Mouse (Mus musculus) B cell, adult (primary cell): ENCODE results near the gene Btnl9. TPM values are rescaled to one million over a fixed set of nuclear protein-coding genes. Genes with fewer than 3 reads are reported as not detected.

Source experiments
- total RNA-seq: library from RNA; stranded (reverse); gene quantifications from 4 replicates; pipeline ENCODE4 v1.2.4, GENCODE M21; 2023; ENCODE audit not compliant: inconsistent age

The Btnl9 gene
- not detected in 4 replicates for total RNA-seq

GRCm38 (mm10) chr11:49186955-49187488 lies at the start of gene Btnl9:
Gene Btnl9 (minus strand): TSS chr11:49187159.

DNA sequence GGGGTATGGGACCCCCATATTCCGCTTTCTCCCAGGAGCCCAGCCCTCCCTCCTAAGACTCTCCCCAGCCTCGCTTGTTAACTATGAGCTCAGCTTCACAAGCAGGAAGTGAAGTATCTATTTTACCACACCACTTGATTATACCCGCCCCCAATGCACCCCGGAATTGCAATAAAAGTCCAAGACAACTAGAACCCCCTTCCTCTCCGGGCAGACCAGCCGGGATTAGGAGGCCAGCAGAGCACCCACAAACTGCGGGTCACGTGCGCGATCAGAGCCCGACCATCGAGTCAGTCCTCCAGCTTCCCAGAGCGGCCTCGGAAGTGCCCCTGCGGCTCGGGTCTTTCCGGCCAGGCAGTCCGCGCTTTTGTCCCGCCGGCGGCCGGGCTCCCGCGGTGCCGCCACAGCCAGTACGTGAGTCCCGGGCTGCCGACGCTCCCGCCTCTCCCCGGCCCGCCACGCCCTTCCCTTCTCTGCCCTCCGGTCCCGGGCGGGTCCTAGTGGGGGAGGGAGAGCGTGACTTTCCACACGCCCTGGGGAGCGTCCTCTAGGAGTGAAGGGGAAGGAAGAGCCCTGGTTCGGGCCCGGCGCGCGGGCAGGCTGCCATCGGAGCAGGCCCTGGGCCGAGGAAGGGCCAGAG lies 16.3 kb upstream of the Btnl9 start, which contains the start of gene Zfp62:
Gene Zfp62, plus strand, starts transcription at position 164 of the 640 bp plus-strand sequence.

DNA sequence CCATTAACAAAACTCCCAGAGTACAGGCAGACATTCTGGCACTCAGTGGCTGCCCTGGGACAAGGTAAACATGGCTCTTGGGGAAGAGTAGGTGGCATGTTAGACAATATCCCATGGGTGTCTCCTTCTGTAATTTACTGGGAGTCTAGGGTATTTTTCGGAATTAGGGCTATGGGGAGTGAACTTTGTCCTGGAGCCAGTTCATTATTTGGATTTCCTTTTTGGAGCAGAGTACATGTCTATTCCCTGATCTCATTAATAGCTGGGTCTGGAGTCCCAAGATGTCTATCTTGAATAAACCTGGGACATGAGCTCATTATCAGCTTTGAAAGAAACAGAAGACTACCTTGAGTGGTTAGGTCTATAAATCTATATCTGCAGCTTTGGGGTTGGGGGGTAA lies 32.9 kb downstream of the Btnl9 start, which contains the start of gene Olfr1394:
Gene Olfr1394, plus strand, starts transcription at position 301 of the 400 bp plus-strand sequence.

GRCm38 (mm10) chr11:49141974-49142373 lies 45.0 kb downstream of the Btnl9 start, which contains the start of gene Olfr1395:
Gene Olfr1395 (plus strand): TSS chr11:49142274.

Other genes starting within 250 kb of the Btnl9 start
- 44.1 to 57.9 TPM (median 54.0 TPM) in 4 replicates for gene Psme2b, start 241.0 kb downstream of the Btnl9 start, total RNA-seq
- 0.35 to 0.63 TPM (median 0.47 TPM) in 4 replicates for gene Olfr56, start 208.3 kb downstream of the Btnl9 start, total RNA-seq
- 87.0 to 97.7 TPM (median 90.3 TPM) in 4 replicates for gene 9930111J21Rik1, start 207.8 kb downstream of the Btnl9 start, total RNA-seq
- 1.3 to 2.0 TPM (median 1.8 TPM) in 4 replicates for gene Gm12185, start 194.9 kb downstream of the Btnl9 start, total RNA-seq
- gene Tgtp1, start 193.0 kb downstream of the Btnl9 start, total RNA-seq, result 0.30 to 1.1 TPM (median 0.63 TPM) in 3 of 4 replicates, not detected in the other
- gene 9930111J21Rik2, start 135.9 kb downstream of the Btnl9 start, total RNA-seq, result 102 to 129 TPM (median 125 TPM) in 4 replicates
- gene Tgtp2, start 123.0 kb downstream of the Btnl9 start, total RNA-seq, result 2.7 to 6.9 TPM (median 4.7 TPM) in 4 replicates
- gene Ifi47, start 110.6 kb downstream of the Btnl9 start, total RNA-seq, result 34.5 to 48.6 TPM (median 39.6 TPM) in 4 replicates
- gene Olfr1396, start 72.3 kb downstream of the Btnl9 start, total RNA-seq, result not detected in 4 replicates
- not detected in 4 replicates for gene Olfr1395, start 44.9 kb downstream of the Btnl9 start, total RNA-seq
- not detected in 4 replicates for gene Olfr1394, start 32.8 kb downstream of the Btnl9 start, total RNA-seq
- 121 to 156 TPM (median 142 TPM) in 4 replicates for gene Zfp62, start 16.1 kb upstream of the Btnl9 start, total RNA-seq
- 158 to 182 TPM (median 172 TPM) in 4 replicates for gene Mgat1, start 57.0 kb upstream of the Btnl9 start, total RNA-seq
- 0.61 to 1.9 TPM (median 1.0 TPM) in 4 replicates for gene Olfr1393, start 91.1 kb upstream of the Btnl9 start, total RNA-seq
- gene Olfr1392, start 98.1 kb upstream of the Btnl9 start, total RNA-seq, result 0.30 to 0.51 TPM in 2 of 4 replicates, not detected in the others
- not detected in 4 replicates for gene Olfr10, start 117.6 kb upstream of the Btnl9 start, total RNA-seq
- not detected in 4 replicates for gene Olfr1391, start 135.6 kb upstream of the Btnl9 start, total RNA-seq
- not detected in 4 replicates for gene Olfr1390, start 148.0 kb upstream of the Btnl9 start, total RNA-seq
- gene Olfr1389, start 235.9 kb upstream of the Btnl9 start, total RNA-seq, result not detected in 4 replicates
- 0.33 to 0.78 TPM (median 0.70 TPM) in 4 replicates for gene Olfr1388, start 249.5 kb upstream of the Btnl9 start, total RNA-seq